Mouse (Mus musculus) kidney, postnatal 10 days (tissue): ENCODE results near the gene Nemp1.
A peak's percentile ranks its signal among the peaks of the same experiment; 100 is the strongest.

ENCODE experiments used
- DNase-seq: peaks from one replicate; pipeline ENCODE4 v3.0.0; 2021; ENCODE audit warnings: mixed read lengths

Nemp1 gene

GRCm38 (mm10) chr10:127730285-127730932 lies 63.7 kb downstream of the Nemp1 start:
- DNase-seq, result no peak

- DNase-seq, result no peak
Measured at GRCm38 (mm10) chr10:127730933-127731310, 64.2 kb downstream of the Nemp1 start.

- DNase-seq, result no peak
Measured at GRCm38 (mm10) chr10:127731397-127731796, 64.7 kb downstream of the Nemp1 start.

- peak; percentile 43 for DNase-seq
Measured at GRCm38 (mm10) chr10:127734434-127734833, 67.7 kb downstream of the Nemp1 start.

- no peak for DNase-seq
Measured at GRCm38 (mm10) chr10:127736266-127736665, 69.6 kb downstream of the Nemp1 start.

- no peak for DNase-seq
Measured at GRCm38 (mm10) chr10:127736916-127737315, 70.2 kb downstream of the Nemp1 start.

- no peak for DNase-seq
Measured at GRCm38 (mm10) chr10:127737552-127737951, 70.9 kb downstream of the Nemp1 start.

GRCm38 (mm10) chr10:127738151-127738882 lies 71.6 kb downstream of the Nemp1 start:
- peak; percentile 47 for DNase-seq

GRCm38 (mm10) chr10:127739083-127739660 lies 72.5 kb downstream of the Nemp1 start, which contains the start of gene Zbtb39:
TSS of gene Zbtb39 (plus strand) at chr10:127739538.
- DNase-seq, result peak; percentile 91

GRCm38 (mm10) chr10:127739661-127740161 lies 73.0 kb downstream of the Nemp1 start:
- peak; percentile 59 for DNase-seq

GRCm38 (mm10) chr10:127744661-127745060 lies 78.0 kb downstream of the Nemp1 start:
- DNase-seq, result peak; percentile 73

GRCm38 (mm10) chr10:127745886-127746285 lies 79.2 kb downstream of the Nemp1 start:
- no peak for DNase-seq

GRCm38 (mm10) chr10:127747254-127747653 lies 80.6 kb downstream of the Nemp1 start:
- peak; percentile 80 for DNase-seq

GRCm38 (mm10) chr10:127748847-127749612 lies 82.3 kb downstream of the Nemp1 start:
- peak; percentile 75 for DNase-seq

- no peak for DNase-seq
Measured at GRCm38 (mm10) chr10:127750136-127750777, 83.6 kb downstream of the Nemp1 start.
